Mouse (Mus musculus) C2C12 (cell line): ENCODE results near the gene Prickle2. TPM values are rescaled to one million over a fixed set of nuclear protein-coding genes. Genes with fewer than 3 reads are reported as not detected.

ENCODE experiments used
- H3K27me3 ChIP-seq: one replicate; pipeline ENCODE4 v1.6.1; 2011; ENCODE audit not compliant: control insufficient read depth, insufficient read depth, insufficient read length
- H3K36me3 ChIP-seq: one replicate; pipeline ENCODE4 v1.6.1; 2011; ENCODE audit not compliant: control insufficient read depth, insufficient read depth
- H3K4me3 ChIP-seq: one replicate; pipeline ENCODE4 v1.5.1; 2011; ENCODE audit warnings: mild to moderate bottlenecking, control low read depth; ENCODE audit not compliant: poor library complexity, insufficient read depth, severe bottlenecking
- H3K79me2 ChIP-seq: one replicate; pipeline ENCODE4 v1.6.1; 2011; ENCODE audit not compliant: control insufficient read depth, insufficient read depth
- H3K79me3 ChIP-seq: one replicate; pipeline ENCODE4 v1.6.1; 2011; ENCODE audit warnings: low read depth, control low read depth
- H3ac ChIP-seq: one replicate; pipeline ENCODE3; 2011; ENCODE audit warnings: low read depth; ENCODE audit not compliant: control insufficient read depth, insufficient read length
- CEBPB ChIP-seq: IDR thresholded peaks from one replicate; pipeline ENCODE4 v1.6.1; 2011; ENCODE audit warnings: low read depth, mild to moderate bottlenecking, control low read depth, moderate library complexity
- CTCF ChIP-seq: IDR thresholded peaks from one replicate; pipeline ENCODE4 v1.5.1; 2011; ENCODE audit not compliant: control insufficient read depth, insufficient read depth, insufficient read length
- FOSL1 ChIP-seq: IDR thresholded peaks from one replicate; pipeline ENCODE4 v1.8.0; 2011; ENCODE audit warnings: mild to moderate bottlenecking, low read length; ENCODE audit not compliant: poor library complexity, insufficient read depth, severe bottlenecking
- MAX ChIP-seq: IDR thresholded peaks from one replicate; pipeline ENCODE4 v1.6.1; 2011; ENCODE audit warnings: mild to moderate bottlenecking, control low read depth
- MYOD1 ChIP-seq: IDR thresholded peaks from one replicate; pipeline ENCODE4 v1.6.1; 2011; ENCODE audit warnings: low read depth; ENCODE audit not compliant: control insufficient read depth, insufficient read length
- MYOG ChIP-seq: IDR thresholded peaks from one replicate; pipeline ENCODE4 v1.6.1; 2011; ENCODE audit not compliant: control insufficient read depth, insufficient read length; ENCODE audit errors: extremely low read depth
- USF1 ChIP-seq: IDR thresholded peaks from one replicate; pipeline ENCODE4 v1.6.1; 2011; ENCODE audit warnings: low read depth, mild to moderate bottlenecking, control low read depth, moderate library complexity
- polyA plus RNA-seq: library from polyadenylated mRNA; unstranded; fragments of >200 nt; fragmentation: generic; extraction: Trizol; gene quantifications from one replicate; pipeline ENCODE4 v1.2.1, GENCODE M21; 2012; ENCODE audit warnings: missing spikeins

The Prickle2 gene
- polyA plus RNA-seq, 1 experiment: 0.02 TPM

DNA sequence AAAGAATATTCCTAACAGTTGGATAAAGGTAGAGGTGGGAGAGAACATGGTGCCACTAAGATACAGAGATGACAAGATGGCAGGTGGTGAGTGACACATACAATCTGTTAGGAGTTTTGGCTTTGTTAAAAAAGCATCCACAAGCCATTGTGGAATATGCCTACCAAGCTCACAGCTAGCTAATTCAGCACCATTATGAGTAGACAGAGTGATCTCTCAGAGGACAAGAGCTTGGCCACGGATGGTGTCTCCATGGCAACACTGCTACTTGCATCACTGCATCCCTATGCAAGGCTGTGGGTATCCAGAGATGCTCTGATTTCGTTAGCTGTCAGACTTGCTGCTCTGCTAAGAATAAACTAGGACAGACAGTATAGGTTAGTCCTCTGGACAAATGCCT is 238.6 kb downstream of the Prickle2 start:
- H3K27me3 ChIP-seq: no peaks in the 10 kb centered on the region
- TF ChIP-seq FOSL1 (no peak), CTCF (no peak), CEBPB (no peak), MYOG (no peak), USF1 (no peak), MYOD1 (no peak), MAX (no peak)
- no peaks in the 10 kb centered on the region for H3K79me2 ChIP-seq
- no peaks in the 10 kb centered on the region for H3K79me3 ChIP-seq
- no peaks in the 10 kb centered on the region for H3K36me3 ChIP-seq
- H3K4me3 ChIP-seq: no peak overlapping the region
- no peak overlapping the region for H3ac ChIP-seq

DNA sequence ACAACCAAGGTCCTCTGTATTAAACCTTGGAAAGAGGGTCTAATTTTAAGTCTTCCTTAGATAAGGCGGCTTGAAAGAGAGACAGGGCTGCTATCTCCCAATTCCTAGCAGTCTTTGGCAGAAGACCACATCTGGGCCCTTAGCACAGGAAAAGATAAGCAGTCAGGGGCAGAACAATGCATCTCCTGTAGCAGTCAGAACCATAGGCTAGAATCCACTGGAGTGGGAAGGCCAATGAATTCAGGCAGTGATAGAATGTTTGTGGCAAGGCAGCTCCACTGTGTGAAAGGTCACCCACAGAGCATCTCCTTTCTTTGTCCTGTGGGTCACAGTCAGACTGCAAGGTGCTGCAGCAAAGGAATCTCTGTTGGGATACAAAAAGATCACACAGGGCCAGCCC is 240.3 kb downstream of the Prickle2 start:
- H3K79me2 ChIP-seq: no peaks in the 10 kb centered on the region
- H3K27me3 ChIP-seq: no peaks in the 10 kb centered on the region
- no peak overlapping the region for H3K4me3 ChIP-seq
- no peaks in the 10 kb centered on the region for H3K79me3 ChIP-seq
- H3K36me3 ChIP-seq: no peaks in the 10 kb centered on the region
- no peak overlapping the region for H3ac ChIP-seq
- no peak for TF ChIP-seq MAX
- no peak for TF ChIP-seq CTCF
- TF ChIP-seq CEBPB: no peak
- TF ChIP-seq MYOD1: no peak
- TF ChIP-seq MYOG: no peak
- no peak for TF ChIP-seq FOSL1
- TF ChIP-seq USF1: no peak

DNA sequence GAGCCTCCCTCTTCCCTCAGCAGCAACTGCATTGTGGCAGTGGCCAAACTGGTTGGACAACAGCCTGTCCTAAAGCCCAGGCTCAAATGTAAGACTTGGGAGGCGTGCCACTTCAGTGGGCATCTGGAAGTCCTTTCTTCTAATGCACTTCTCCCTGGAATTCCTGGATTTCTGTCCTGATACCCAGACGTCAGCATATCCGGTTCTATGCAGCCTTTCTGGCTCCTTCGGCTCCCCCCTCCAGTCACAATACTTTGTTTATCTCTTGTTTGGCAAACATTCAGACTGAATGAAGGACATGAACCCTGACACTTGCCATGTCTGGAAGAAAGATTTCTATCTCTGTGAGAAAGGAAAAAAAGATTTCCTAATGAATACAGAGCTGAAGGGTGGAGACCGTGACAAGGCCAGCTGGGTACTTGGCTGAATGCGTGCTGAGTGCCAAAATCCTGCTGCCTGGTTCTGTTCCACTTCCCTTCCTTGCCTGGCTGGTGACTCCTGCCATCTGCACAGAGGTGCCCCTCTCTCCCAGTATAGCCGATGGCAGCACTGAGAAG is 241.1 kb downstream of the Prickle2 start:
- no peak overlapping the region for H3K4me3 ChIP-seq
- no peaks in the 10 kb centered on the region for H3K79me2 ChIP-seq
- TF ChIP-seq MYOD1 (no peak), CEBPB (no peak)
- no peaks in the 10 kb centered on the region for H3K27me3 ChIP-seq
- no peaks in the 10 kb centered on the region for H3K36me3 ChIP-seq
- no peak overlapping the region for H3ac ChIP-seq
- no peaks in the 10 kb centered on the region for H3K79me3 ChIP-seq

DNA sequence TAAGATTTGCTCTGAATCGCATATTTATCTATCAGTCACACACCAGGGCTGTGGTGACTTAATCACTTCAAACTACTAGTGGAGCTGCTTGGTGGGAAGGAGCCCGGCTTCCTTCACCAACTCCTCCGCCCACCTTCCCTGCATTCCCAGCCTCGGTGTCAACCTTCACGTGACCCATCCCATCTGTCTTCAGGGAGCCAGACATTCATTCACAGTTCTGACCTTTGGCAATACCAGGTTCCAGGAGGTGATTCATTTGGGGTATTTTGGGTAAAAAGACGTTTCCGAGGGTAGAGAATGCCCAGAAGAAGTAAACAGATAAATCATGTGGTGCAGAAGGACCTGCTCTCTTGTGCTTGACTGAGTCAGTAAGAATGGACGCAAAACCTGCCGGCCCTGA is 242.2 kb downstream of the Prickle2 start:
- no peaks in the 10 kb centered on the region for H3K79me2 ChIP-seq
- no peak overlapping the region for H3ac ChIP-seq
- no peak overlapping the region for H3K4me3 ChIP-seq
- TF ChIP-seq FOSL1: no peak
- no peak for TF ChIP-seq MYOD1
- TF ChIP-seq MAX: no peak
- no peak for TF ChIP-seq USF1
- no peak for TF ChIP-seq MYOG
- TF ChIP-seq CEBPB: no peak
- no peak for TF ChIP-seq CTCF
- H3K79me3 ChIP-seq: no peaks in the 10 kb centered on the region
- no peaks in the 10 kb centered on the region for H3K36me3 ChIP-seq
- H3K27me3 ChIP-seq: no peaks in the 10 kb centered on the region

DNA sequence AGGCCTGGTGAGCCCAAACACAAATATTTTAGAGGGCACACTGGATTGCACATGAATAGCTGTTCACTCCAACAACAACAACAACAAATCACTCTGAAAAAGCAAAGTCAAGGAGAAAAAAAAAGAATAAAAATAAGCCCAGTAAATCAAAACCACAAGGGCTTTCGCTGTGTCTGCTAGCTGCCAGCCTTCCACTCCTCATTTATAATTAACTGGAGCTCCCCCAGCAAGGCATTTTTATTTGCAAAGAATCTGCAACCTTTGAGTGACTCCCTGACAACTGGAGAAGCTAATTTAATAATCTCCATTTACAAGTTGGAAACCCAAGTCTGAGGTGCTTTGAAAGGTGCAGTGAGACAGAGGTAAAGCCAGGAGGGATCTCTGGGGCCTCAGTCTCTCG is 245.2 kb downstream of the Prickle2 start:
- TF ChIP-seq MYOD1: no peak
- TF ChIP-seq FOSL1: no peak
- no peak for TF ChIP-seq MYOG
- TF ChIP-seq CEBPB: no peak
- TF ChIP-seq USF1: no peak
- no peak for TF ChIP-seq CTCF
- no peak for TF ChIP-seq MAX
- H3K79me2 ChIP-seq: no peaks in the 10 kb centered on the region
- H3K4me3 ChIP-seq: no peak overlapping the region
- no peaks in the 10 kb centered on the region for H3K27me3 ChIP-seq
- H3K79me3 ChIP-seq: no peaks in the 10 kb centered on the region
- H3ac ChIP-seq: no peak overlapping the region
- H3K36me3 ChIP-seq: no peaks in the 10 kb centered on the region

DNA sequence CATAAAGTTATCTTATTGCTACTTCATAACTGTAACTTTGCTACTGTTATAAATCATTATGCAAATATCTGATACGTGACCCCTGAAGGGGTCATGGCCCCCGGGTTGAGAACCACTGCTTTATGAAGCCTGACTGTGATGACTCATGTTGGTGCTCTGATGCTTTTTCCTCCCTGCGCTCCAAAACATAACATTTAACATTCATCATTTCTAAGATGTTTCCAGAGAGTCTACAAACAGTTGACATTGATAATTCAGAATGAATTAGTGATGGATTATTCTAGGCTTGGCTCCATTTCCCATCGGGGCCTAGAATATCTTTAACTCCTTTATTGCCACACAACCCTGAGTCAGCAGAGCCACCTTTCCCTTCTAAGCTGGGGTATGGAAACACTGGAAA is 247.9 kb downstream of the Prickle2 start:
- Histone ChIP-seq H3K79me2 (no peaks in the 10 kb centered on the region), H3ac (no peak overlapping the region), H3K79me3 (no peaks in the 10 kb centered on the region), H3K4me3 (no peak overlapping the region), H3K27me3 (no peaks in the 10 kb centered on the region), H3K36me3 (no peaks in the 10 kb centered on the region)
- TF ChIP-seq MYOD1: no peak
- TF ChIP-seq MYOG: no peak
- TF ChIP-seq CTCF: no peak
- no peak for TF ChIP-seq FOSL1
- no peak for TF ChIP-seq MAX
- no peak for TF ChIP-seq CEBPB
- TF ChIP-seq USF1: no peak
